Mouse (Mus musculus): ENCODE measurements around the gene Ttc33. TPM values are rescaled to one million over a fixed set of nuclear protein-coding genes. Genes with fewer than 3 reads are reported as not detected.
"Not testable (repeated sequence)": the region's sequence is repeated elsewhere in the genome, so short reads cannot be mapped to it uniquely, and the experiment has no call there.

Gene Ttc33
- total RNA-seq, 4 experiments from 2014 or later = 41.9 to 46.4 (median 43.9) TPM

DNA sequence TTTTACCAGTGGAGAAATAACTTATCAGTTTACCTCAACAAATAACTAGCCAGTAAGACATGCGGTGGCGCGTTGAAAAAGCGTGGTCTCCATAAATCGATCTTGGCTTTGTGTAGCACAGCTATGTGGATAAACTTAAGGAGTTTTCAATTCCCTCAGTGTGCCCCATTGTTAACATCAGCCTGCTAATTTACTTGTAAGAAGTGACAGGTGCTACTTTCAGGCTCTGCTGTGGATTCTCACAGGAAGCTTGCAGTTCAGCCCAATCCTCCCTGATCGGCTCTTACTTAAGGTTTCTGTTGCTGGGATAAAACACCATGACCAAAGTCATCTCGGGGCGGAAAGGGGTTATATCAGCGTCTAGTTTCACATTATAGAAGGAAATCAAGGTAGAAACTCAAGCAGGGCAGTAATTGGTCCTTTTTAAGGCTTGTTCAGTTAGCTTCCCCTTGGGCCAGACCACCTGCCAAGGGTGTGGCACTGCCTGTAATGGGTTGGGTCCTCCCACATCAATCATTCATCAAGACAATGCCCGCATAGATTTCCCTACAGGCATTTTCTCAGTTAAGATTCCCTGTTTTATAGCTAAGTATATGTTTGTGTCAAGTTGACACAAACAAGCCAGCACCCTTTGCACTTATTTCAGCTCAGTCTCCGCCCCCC lies 526 bp upstream of the Ttc33 start:
- DNase-seq (ENCODE audit: low spot score) = peak; percentile 21

- no peak for DNase-seq (ENCODE audit: low spot score)
Measured at GRCm38 (mm10) chr15:5186293-5186675, 959 bp downstream of the Ttc33 start.

GRCm38 (mm10) chr15:5187116-5187515 lies 1.8 kb downstream of the Ttc33 start:
- no peak for DNase-seq (ENCODE audit: low spot score)

DNA sequence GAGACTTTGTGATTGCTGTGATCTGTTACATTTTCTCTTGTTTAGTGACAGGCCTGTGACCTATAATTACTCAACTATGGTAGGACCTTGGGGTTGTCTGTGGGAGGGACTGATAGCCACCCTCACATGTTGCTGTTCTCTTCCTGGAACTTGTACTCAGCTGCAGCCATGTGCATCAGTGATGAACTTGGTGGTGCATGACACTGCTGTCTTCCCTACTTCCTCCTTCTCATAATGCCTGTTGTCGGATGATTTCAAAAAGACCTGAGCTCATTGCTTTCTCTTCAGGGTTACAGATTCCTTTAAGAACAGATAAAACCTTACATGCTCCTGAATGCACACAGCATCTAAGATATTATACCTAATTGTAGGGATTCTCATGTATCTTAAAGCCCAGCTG lies 2.7 kb downstream of the Ttc33 start:
- no peak for DNase-seq (ENCODE audit: low spot score)

DNA sequence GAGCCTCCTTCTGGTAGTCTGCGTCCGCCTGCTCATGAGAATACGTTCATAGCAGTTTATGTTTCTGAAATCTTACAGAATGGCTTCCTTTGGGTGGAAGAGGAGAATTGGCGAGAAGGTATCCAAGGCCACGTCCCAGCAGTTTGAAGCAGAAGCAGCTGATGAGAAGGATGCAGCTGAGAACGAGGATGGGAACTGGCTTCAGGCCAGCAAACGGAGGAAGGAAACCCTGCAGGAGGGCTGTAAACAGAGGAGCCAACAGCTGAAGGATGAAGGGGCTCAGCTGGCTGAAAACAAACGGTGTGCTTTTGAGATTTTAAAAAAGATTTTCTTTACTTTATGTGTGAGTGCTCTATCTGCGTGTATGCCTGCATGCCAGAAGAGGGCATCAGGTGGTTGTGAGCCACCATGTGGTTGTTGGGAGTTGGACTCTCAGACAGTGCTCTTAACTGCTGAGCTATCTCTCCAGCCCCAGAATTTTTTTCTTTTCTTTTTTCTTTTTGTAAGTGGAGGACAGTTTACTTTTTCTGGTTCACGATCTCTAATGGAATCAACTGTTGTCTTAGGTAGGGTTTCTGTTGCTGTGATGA lies 4.3 kb downstream of the Ttc33 start:
- no peak for DNase-seq (ENCODE audit: low spot score)

- DNase-seq (ENCODE audit: low spot score) = no peak
Measured at GRCm38 (mm10) chr15:5193833-5194232, 8.5 kb downstream of the Ttc33 start.

- DNase-seq (ENCODE audit: low spot score) = no peak
Measured at GRCm38 (mm10) chr15:5194446-5194845, 9.1 kb downstream of the Ttc33 start.

- DNase-seq (ENCODE audit: low spot score) = no peak
Measured at GRCm38 (mm10) chr15:5194931-5195330, 9.6 kb downstream of the Ttc33 start.

DNA sequence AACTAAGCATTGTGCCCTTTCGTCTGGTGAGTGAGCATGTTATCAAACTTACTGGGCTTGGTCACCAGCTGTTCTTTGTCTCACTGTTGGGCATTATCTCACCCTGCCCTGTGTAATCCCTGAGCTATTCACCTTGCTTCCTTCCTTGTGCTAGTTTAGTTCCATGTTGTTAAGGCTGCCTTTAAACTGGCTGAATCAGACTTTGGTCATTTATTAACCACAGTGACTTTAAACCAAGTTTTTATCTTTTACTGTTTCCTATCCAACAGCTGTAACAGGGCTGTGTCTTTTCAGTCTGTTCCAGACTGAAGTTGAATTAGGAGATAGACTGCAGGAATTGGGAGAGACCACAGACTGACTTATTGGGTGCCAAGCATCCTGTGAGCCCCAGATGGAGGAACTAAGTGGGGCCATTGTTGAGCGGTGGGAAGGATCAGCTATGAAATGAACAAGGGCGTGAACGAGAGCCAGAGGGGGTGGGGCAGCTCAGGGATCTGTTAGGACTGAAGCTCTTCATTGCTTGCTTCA lies 10.7 kb downstream of the Ttc33 start:
- peak; percentile 28 for DNase-seq (ENCODE audit: low spot score)

DNA sequence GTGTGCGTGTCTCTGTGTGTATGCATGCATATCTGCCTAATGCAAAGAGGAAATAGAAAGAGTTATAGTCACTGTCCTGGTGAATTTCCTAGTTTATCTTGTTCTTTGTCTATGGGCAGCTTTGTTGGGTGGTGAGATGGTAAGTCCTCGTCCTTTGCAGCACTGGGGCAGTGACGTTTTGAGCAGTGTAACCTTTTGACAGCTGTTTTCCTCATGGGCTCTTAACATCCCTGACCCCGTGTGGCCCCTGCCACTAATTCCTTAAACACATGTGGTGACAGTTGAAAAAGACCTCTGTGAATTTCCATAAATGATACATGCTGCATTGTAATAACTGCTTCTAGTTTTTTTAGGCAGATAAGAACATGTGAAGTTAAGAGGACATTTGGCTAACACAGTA lies 11.4 kb downstream of the Ttc33 start:
- peak; percentile 18 for DNase-seq (ENCODE audit: low spot score)

DNA sequence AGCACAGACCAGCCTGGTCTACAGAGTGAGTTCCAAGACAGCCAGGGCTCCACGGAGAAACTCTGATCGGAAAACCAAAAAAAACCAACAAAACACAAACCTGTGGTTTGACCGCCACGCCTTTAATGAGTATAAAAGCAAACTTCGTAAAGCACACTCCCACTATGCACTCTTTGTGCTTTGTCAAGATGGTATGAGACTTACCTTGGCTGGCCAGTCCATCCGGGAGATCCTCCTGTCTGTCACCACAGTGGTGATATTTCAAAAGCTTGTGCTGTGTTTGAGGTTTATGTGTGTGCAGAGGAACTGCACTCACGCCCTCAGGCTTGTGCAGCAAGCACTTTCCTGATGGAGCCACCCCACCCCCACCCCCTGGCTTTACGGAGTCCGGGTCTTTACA lies 19.9 kb downstream of the Ttc33 start:
- DNase-seq (ENCODE audit: low spot score) = no peak

DNA sequence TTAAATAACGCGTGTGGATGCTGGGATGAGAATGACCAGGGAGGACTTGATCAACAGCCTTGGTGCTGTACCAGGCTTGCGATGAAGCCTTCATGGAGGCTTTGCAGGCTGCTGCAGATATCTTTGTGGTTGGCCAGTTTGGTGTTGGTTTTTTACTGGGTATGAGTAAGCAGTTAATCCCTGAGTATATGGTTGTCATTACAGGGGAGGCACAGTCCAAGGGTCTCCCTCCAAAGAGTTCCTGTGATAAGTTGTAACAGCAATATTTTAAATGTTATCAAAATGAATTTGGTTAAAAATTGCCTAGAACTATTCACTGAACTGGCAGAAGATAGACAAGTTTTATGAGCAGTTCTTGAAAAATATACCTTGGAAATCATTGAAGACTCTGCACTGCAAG lies 23.8 kb downstream of the Ttc33 start:
- no peak for DNase-seq (ENCODE audit: low spot score)

- DNase-seq (ENCODE audit: low spot score) = no peak
Measured at GRCm38 (mm10) chr15:5220491-5220890, 35.2 kb downstream of the Ttc33 start.

DNA sequence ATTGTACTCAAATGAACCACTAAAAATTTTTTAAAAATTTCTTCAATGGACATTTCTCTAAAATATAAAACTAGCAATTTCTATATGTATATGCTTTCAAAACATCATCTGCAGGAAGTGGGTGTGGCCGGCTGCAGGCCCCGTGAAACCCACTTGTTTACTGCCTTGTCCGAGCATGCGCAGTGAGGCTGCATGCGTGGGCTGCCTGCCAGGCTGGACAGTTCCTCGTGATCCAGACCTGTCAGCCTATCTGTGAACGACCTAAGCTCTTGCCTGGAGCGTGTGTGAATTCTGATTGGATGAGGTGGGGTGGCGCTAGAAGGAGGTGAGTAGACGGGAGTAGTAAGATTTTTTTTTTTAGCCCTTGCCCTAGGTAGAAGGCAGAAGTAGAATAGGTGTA lies 45.4 kb downstream of the Ttc33 start:
- DNase-seq (ENCODE audit: low spot score) = not testable (repeated sequence)

DNA sequence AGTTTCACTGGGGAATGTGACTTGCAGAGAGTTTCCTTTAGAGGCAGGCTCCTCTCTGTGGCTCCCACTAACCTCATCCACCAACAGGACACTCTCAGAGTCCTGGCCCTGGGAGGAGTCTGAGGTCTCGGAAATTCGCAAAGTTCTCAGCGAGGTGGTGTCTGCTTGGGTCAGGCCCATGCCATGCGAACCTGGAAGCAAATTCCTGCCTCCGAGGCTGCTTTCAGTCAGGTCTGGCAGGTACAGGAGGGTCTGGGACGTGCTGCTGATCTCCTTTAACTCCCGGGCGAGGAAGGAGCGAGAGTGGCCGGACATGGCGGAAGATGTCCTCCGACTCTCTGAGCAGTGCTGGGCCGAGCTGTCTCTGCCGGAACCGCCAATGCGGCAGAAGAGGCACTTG lies 49.3 kb downstream of the Ttc33 start:
- no peak for DNase-seq (ENCODE audit: low spot score)

GRCm38 (mm10) chr15:5235527-5235926 lies 50.2 kb downstream of the Ttc33 start:
- DNase-seq (ENCODE audit: low spot score) = peak; percentile 31

GRCm38 (mm10) chr15:5236538-5236937 lies 51.2 kb downstream of the Ttc33 start:
- DNase-seq (ENCODE audit: low spot score) = peak; percentile 79

DNA sequence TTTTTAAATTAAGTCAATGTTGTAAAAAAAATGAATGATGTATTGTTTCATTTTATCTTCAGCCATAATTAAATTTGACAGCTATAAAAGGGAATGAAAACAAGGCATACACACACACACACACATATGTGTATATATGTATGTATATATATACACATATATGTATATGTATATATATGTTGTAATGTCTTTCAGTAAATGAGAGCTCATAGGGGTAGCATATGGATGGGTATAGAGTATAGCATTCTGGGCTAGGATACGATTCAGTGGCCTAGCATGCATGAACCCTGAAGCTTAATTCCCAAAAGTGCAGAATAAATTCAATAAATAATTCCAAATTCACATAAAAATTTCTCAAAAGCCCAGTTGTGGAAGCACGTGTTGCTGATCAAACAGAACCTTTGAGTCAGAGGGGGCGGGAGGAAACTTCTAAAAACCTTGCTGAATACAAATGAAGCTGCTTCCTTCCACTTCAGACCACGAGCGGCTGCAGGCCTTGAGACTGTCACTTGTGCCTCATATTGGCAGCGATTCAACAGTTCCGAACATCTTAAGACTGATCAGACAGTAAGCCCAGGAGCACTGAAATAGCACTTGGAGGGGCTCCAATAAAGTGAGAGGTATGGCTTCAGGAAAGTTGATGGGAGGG lies 51.8 kb downstream of the Ttc33 start:
- peak; percentile 31 for DNase-seq (ENCODE audit: low spot score)

- DNase-seq (ENCODE audit: low spot score) = peak; percentile 21
Measured at GRCm38 (mm10) chr15:5238073-5238472, 52.7 kb downstream of the Ttc33 start.

- DNase-seq (ENCODE audit: low spot score) = peak; percentile 41
Measured at GRCm38 (mm10) chr15:5238553-5238952, 53.2 kb downstream of the Ttc33 start.

DNA sequence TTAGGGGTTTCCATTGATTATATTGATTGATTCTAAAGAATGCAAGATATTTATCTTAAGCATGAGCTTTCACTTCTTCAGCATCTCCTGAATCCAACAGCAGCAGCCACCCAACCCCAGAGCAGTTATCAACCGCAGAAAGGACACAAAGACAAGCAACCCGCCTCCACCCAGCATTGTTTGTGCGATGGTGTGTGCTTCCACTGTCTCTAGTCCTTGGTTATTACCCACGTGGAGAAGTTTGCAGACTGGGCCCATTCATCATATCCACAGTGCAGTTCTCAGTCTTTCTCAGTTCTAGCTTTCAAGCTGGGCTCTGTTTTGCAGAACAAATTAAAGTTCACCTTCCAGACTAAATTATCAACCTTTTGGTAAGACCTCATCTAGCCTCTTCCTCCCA lies 54.0 kb downstream of the Ttc33 start:
- no peak for DNase-seq (ENCODE audit: low spot score)

DNA sequence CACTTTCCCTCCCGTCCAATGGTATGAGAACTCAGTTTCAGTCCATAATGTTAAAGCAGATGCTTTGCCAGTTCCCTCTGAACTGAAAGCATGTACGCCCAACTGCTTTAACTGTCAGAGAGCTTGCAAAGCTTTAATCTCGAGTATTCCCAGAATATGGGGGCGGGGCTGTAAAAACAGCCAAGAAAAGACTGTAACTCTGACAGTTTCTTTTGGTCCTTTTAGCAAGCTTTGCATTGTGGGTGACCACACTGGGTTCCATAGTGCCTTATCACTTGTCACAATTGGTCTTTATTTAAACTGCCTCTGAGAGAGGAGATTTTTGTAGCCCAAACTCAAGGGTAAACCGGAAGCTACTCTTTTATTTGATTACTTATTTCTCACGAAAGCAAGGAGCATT lies 54.6 kb downstream of the Ttc33 start:
- DNase-seq (ENCODE audit: low spot score) = peak; percentile 47

GRCm38 (mm10) chr15:5240360-5240759 lies 55.0 kb downstream of the Ttc33 start:
- DNase-seq (ENCODE audit: low spot score) = no peak
